Mouse (Mus musculus) gonadal fat pad, adult 2 months (tissue): Measurements from ENCODE around the gene Kcnn3. TPM values are rescaled to one million over a fixed set of nuclear protein-coding genes. Genes with fewer than 3 reads are reported as not detected.

ENCODE experiments used
- DNase-seq: peaks from one replicate; pipeline ENCODE4 v3.0.0-alpha.2; 2012; ENCODE audit warnings: low read depth
- polyA plus RNA-seq: library from polyadenylated mRNA; depleted of rRNA; stranded (reverse); fragments of >200 nt; gene quantifications from 2 replicates; pipeline ENCODE4 v1.2.3, GENCODE M21; 2012

Kcnn3 gene
- polyA plus RNA-seq, 1 experiment: 1.5 TPM

DNA sequence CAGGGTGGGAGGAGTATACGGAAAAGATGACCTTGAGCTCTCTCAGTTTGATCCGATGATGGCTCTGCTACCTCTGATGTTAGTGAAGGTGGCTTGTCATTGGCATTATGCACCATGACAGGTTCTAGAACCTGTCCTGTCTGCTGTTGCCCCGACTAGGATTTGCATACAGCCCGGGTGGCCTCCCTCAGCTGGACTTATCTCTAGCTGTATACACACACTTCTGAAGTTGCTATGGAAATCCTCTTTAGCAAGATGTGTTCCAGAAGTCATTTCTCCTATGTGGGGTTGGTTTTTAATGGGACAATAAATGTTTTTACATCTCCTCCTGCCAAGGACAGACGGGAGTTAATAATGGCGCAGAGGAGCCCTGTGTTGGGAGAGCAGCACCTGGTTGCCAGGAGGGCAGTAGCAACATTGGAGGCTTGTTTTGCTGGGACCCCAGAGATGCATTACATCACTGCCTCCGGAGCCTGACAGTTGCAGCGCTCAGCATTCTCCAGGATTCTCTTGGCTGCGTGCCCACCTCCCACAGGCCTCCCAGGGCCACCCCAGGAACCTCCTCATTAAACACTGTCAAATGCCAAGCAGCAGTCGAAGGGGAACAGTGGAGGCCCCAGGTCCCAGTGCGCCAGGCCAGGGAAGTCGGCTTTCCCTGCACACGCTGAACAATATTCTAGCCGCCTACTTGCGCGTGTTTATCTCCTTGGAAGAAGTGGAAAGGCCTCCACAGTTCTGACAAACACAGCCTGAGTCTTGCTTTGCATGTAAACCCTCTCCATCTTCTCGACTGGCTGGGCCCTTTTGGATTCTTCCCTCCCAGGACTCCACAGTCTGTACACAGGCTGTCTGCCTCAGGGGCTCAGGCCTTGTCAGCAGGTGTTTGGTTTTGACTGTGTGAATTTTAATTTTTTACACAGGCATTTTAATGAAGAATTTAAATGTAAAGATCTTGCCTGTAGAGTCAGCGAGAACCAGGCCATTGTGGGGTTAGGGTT, 93.9 kb downstream of the Kcnn3 start:
- no peak for DNase-seq

DNA sequence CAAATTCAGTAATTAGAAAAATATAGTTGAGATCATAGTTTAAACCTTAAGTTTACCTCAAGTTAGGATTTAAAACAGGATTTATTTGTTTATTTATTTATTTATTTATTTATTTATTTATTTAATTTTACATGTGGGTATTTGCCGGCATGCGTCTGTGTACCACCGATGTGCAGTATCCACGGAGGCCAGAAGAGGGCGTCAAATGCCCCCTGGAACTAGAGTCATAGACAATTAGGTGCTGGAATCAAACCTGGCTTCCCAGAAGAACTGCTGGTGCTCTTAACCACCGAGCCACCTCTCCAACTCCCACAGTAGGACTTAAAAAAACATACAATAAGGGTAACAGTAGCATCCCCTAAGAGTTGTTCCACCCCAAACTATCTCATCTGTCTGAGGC, 96.9 kb downstream of the Kcnn3 start:
- DNase-seq: no peak

DNA sequence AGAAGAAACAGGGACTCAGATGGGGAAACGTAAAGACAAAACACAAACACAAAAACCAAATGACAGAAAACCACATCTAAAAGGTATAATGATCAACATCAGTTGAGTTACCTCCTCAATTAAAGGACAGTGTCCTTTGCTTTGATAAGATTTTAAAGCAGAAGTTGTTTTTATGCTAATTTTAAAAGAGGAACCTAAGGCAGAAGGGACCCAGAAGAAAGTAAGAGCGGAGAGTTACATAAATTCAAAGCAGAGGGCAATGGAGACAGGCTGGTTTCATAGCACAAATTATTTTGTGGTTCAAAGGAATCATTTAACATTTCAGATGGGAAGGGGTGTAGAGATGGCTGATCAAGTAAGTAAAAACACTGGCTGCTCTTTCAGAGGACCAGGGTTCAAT, 97.4 kb downstream of the Kcnn3 start:
- DNase-seq: no peak

DNA sequence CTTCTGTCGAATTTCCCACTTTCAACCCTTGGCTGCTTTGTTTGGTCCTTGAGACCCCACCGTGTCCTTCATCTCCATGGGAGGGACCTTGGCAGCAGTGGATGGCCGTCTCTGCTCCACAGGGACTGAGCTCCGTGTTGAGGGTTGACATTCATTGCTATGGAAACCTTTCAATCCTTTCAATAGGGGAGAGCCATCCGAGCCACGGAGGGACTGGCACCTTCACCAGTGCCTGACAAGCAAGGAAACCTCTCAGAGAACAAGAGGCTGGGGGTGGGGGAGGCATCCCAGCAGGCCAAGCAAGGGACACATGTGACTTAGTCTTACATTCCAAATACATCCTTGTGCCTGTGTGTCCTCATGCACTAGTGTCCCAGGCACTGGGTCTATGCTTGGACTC, 102.9 kb downstream of the Kcnn3 start:
- no peak for DNase-seq

DNA sequence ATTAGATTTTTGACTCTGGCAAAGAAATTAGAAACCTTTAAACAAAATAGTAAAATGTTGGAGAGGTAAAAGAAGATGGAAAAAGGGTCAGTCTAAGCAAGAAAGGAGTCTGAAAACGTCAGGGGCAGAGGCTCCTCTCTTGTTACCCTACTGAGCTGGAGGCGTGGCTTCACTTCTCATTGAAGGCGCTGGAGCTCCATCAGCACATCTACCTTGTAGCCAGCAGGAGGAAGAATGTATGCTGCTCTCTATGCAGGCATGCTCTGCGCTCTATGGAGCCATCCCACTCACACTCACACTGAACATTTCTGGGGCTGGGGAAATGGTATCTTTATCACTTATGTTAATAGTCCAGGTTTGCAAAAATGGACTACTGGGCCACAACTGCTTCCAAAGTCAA, 103.6 kb downstream of the Kcnn3 start:
- no peak for DNase-seq

DNA sequence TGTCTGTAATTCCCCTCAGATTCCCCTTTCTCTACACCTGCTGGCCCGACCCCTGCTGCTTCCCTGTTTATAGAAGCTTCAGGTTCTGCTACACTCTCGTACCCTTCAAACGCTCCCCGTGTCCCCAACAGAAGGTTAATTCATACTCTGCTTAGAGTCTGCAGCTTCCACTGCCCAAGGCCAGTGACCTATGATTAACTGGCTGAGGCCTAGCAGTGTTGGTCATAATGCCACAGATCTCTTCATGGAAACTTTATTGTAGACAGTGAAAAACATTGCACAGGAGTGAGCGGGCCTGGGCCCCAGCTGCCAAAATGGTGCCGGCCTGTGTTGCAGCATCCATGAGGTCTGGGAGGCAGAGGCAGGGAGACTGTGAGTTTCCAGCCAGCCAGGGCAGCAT, 104.0 kb downstream of the Kcnn3 start:
- no peak for DNase-seq

DNA sequence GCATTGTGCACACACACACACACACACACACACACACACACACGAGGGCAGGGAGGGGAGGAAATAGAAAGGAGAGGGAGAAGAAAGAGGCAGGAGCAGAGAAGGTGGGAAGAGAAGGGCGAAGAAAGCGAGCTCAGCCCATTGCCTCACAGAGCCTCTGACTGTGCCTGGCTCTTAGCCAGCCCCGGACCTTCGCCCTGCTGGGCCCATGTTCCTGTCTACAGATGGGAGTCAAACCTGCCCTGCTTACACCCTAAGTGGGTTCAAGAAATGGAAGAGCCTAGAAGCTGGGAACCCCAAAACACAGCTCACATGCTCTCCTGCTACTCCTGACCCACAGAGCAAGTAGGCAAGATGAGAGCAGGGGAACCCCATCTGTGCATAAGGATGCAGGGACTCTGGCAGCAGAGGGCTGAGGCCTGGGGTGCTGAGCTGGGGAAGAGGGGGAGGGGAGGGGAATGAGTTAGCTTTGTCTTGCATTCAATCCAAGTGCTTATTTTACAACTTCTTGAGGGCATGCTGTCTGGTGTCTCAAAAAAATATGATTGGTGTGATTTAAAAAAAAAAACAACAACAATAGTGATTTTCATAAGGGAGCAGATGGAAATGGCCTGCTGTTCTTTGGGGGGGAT, 105.0 kb downstream of the Kcnn3 start:
- DNase-seq: no peak

DNA sequence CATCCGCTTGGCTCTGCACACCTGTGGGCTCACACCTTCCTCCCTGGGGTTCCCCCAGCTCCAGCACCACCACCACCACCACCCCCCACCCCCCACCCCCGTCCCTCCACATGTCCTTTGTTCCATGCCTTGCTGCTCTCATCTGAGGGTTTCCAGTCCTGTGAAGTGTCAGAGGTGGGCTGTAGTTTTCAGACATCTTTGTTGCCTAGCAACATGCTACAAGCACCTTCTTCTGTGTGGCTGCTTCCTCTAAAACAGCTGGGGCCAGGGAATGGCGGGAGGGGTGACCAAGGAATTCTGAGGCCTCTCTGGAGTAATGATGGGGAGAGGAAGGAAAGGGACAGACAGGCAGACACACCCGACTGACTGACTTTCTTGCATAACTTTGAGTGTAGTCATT, 106.6 kb downstream of the Kcnn3 start:
- no peak for DNase-seq

DNA sequence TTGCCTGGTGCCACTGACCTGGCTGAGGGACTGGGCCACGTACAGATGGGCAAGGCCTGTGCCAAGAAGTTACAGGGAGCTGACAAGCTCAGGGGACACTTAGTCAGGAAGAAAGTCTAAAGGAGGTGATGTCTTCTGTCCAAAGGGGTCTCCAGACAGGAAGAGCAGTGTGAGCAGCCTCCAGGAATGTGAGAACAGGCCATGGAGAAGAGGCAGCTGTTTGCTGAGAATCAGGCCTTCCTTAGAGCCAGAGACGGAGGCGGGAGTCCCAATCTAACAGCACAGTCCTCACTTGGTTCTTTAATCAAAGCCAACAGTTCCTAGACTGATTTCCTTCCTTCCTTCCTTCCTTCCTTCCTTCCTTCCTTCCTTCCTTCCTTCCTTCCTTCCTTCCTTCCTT, 109.8 kb downstream of the Kcnn3 start:
- DNase-seq: no peak

DNA sequence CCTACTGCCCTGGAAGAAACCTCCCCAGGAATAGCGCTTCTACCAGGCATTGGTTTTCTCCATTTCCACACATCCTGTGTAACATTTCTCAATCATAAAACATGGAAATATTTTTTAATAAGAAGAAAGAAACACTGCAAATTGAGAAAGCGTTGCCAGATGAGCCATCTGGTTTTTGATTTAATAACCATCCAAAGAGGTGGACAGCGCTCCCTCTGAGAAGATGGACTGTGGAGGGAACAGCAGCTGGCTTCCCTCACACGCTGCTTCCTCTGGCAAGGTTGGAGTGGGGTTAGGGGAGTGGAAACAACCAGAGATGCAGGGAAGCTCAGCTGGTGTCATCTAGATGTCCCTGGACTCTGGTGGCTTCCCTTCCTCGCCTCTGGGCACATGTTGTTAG, 111.8 kb downstream of the Kcnn3 start:
- DNase-seq: no peak

DNA sequence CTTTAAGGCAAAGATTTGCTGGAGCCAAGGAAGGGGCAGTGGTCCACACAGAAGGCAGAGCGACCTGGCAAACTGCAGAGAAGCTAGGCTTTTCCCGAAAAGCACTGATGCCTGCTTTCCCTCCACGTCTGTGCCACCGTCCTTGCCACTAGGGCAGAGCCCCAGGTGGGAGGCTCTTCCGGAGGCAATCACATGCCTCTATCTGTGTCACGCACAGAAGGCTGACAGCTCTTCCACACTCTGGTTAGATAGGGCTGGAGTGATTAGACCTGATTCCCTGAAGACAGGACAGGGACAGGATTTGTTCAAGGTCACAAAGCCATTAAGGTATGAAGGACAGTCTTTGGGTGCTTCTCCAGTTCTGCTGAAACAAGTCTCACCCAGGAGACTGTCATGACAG, 113.6 kb downstream of the Kcnn3 start:
- DNase-seq: no peak

DNA sequence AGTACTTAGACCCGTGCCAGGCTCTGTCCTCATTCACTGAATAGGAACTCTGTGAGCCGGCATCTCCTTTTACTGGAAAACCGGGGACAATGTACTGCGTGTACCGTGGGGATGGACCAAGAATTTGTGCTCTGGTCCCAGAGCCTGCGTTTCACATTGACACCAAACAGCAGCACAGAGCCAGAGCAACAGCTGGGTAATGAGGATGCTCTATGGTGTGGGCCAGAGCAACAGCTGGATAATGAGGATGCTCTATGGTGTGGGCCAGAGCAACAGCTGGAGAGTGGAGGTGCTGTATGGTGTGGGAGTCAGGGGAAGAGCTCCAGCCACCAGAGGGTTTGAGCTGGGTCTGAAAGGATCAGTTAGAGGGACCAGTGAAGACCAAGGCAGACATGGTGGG, 114.0 kb downstream of the Kcnn3 start:
- DNase-seq: no peak

DNA sequence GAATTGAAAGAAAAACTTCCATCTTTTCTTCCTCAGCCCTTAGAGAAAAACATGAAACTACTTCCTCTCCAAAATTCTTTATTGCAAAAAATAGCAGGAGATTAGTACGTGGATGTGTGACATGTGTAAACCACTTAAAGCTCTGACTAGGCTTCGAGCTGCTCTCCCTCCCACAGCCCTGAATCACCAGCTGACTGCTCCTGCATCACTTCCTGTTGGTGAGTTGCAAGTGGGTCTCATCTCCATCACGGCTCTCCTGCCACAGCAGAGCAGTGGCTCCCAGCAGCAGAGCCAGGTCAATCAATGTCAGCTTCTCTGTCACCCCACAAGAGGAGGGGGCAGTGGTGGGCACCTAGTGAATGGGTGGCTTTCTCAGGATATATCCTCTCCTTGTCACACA, 120.8 kb downstream of the Kcnn3 start:
- no peak for DNase-seq

DNA sequence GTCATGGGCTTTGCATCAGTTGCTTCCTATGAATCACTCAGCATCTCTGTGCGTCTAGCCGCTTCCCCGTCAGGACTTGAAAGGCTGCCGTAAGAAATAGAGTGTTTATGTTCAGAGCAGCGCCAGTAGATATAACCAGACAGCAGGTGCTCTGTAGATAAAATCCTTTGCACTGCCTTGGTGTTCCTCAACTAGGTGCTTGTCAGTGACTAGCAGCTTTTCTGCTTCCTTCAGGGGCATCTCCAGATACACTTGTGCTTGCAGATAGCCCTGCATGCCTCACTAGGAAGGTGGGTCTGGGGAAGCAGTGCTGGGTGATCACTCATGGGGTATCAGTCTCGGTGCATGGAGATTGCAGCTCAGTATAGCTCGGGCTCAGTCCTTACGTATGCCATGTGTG, 123.4 kb downstream of the Kcnn3 start:
- no peak for DNase-seq

DNA sequence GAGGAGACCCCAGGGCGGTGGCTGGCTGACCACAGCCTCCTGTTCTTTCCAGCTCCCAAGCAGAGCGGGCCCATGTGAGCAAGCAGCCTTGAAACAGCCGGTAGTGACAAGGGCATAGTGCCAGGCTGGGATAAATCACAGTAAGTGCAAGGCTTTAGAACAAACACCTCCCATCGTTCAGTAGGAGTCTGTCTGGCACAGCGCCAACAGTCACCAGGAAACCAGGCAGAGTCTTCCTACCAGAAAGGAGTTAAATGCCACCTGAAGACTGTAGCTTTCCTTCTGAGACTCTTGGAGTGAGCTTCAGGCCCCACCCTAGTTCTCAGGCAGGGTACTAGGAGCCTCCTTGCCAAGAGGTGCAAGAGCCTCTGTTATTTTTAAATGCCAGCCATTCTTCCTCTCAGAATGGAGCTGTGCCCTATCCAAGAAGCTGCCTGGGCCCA, 126.9 kb downstream of the Kcnn3 start:
- peak; percentile 14 for DNase-seq

DNA sequence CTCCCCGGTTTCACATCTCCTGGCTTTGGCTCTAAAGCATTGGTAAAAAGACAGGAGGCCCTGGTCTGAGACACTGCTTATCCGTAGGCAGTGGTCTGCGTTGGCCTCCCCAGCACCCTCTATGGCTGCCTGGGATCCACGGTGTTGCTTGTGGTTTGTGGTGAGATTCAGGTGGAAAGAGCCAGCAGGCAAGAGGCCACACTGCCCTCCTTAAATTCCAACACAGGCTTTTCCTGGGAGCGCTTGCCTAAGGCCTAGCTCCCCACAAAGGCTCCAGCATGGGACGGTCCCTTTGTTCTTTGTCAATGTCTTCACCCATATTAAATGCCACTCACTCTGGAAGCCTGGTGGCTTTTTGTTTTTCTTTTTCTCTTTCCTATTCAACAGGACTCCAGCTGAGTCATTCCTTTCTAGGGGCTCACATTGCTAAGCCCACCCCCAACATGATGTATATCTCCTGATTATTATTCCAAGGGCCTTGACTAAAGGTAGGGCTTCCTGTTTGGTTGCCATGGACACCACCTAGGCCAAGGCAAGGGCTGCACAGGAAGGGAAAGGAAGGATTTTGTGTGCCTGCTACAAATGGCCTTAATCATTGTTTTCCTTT, 127.4 kb downstream of the Kcnn3 start:
- DNase-seq: no peak

DNA sequence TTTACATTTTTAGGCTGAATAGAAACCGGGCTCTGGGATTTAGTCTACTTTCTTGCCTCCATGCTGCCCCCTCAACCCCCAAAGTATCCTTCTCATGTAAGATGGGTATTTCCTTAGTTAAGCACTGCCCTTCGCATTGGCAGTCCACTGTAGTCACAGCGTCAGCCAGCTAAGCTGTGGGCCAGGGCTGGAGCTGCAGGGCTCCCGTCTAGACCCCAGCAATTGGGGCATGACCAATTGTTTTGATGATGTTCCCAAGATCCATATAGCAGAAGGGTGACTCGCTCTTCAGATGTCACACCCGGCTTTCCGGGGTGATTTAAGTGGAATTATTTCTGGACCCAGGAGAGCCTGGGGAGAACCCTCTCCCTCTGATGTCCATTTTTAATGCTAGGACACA, 129.9 kb downstream of the Kcnn3 start:
- no peak for DNase-seq

DNA sequence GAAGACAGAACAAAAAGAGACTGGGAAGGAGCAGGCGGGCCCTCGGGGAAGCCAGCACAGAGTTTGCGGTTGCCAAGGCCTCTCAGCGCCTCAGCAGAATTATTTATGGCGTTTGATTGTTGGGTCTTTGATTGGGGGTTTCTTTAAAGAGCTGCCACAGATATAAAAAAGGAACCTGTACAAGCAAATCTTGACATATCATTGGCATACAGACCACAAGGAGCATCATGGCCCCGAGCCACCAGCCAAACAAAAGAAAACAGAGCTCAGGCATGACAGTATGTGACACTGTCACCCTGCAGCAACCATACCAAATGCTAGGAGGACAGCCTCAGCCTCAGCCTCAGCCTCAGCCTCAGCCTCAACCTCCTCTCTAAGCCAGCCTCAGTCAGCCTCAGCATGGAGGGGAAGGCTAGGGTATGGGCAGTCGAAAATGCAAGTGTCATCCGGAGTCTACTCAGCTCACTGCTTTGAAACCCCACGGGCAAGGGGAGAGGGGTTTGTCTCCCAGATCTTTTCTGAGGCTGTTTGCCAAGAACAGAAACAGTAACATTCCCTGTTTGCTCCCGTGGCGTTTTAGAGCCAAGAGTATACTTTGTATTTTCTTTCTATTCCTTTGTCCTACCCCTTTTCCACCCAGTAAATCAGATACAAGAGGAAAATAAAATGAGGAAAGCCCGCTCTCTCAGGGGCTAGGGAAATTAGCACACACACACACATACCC, 133.4 kb downstream of the Kcnn3 start:
- no peak for DNase-seq

DNA sequence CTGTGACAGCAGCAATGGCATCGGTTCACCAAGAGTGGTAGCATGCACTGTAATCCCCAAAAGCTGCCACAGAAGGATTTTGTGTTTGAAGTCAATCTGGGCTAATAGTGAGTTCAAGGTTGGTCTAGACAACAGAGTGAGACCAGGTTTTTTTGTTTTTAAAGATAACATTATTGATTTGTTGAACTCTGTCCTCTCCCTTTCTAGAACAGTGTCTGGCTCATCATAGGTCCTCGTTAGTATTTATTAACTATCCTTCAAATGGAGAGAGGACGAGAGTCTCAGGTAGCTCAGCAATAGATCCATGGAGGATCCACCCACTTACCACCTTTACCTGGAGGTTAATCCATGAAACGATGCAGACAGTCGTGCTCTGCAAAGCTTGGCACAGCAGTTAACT, 137.1 kb downstream of the Kcnn3 start:
- DNase-seq: no peak

DNA sequence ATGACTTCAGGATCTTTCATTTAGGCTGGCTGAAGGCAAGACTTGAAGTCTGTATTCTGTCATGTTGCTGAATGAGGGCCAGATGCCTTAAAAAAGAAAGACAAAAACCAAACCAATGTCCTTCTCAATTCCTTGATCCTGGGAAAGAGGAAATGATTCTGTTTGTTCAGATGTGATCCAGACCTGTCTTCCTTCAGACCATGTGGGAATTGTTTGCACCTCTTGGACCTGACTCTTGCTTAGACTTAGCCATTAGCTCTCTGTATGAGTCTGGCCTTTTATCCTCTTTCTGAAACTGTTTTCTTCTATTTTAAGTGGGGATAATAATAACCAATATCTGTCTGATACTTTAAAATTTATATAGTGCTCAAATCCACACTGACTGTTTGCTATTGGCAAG, 138.5 kb downstream of the Kcnn3 start:
- DNase-seq: no peak

DNA sequence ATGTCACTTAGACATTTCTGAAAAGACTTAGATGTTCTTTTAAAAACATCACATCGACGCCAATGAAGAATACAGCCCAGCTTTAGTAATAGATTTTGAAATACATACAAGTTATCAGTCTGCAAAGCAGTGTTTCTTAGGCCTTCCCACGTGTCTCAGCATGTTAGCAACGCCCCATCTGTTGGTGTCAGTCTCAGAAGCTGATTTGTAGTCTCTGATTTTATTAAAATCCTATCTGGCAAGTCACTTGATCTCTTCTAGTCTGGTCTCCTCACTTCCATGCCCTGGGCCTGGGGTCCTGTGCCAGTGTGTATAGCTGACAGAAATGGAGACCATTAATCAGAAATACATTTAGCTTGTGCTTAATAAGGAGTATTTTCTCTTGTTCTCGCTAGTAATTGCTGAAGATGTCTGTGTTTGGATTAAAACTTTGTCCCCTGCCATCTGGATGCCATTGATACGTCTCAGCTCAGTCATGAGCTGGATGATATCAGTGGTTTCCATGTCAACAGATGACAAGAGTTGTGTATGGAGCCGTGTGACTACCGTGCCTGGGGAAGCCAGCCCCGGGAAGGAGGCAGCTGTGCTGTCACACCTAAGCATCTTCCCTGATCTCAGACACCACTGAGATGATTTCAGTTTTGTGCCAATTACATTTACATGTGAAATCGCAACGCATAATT, 140.1 kb downstream of the Kcnn3 start:
- no peak for DNase-seq

DNA sequence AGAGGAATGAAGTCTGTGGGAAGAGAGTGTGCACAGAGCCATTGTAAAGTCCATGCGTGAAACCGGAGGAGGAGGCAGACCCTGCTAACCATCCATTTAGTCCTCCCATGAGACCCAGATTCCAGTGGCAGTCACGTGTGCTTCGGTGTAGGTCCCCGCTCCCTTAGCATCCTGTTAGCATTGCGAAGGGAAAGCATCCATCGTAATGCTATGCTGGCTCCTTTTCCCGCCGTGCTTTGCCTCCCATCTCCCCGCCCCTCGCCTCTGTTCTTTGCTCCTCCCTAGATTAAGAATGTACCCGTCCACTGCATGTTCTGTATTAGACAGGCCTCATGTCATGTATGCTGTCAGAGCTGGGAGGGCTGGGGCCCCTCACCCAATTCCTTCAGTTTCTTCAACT, 144.8 kb downstream of the Kcnn3 start:
- DNase-seq: no peak
